In the genomic region with DNA sequence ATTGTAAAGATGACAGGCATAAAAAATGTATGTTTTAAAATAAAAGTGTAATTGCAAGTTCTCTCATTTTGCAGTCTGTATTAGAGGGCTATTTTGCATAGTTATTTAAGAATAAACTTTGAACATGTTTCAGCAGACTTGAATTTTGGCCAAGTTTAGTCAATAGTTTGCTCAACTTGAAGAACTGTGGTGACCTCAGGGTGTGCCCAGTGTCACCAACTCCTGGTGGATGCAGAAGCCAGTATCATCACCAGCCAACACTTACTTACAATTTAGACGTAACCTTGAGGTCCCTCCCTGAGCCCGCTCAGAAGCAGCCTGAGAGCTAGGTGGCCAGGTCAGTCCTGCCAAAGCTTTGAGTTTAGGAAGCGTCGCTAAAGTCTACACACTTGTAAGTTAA, we compare ENCODE assay signal across 35 mouse cellular contexts. TPM values are rescaled to one million over a fixed set of nuclear protein-coding genes. Genes with fewer than 3 reads are reported as not detected.
A peak's percentile ranks its signal among the peaks of the same experiment; 100 is the strongest.
DNase-seq lines count a peak whose midpoint lies in the region; ATAC-seq and TF ChIP-seq lines count a peak whose summit lies in the region.
"Had no signal": no experiment of that assay in that cellular context is flagged by ENCODE, and none has a peak within 500 bp of the region (broad histone marks: within the 10 kb centered on the region; RNA-seq: fewer than 3 reads in every experiment).

No protein-coding gene starts in this region.

- H3K9me3 ChIP-seq in heart, embryonic 10.5 days = no peaks in the 10 kb centered on the region
- no peaks in the 10 kb centered on the region for H3K9me3 ChIP-seq in liver, embryonic 12.5 days (replicated peaks)
- H3K9me3 ChIP-seq: embryonic facial prominence, embryonic 12.5 days; embryonic facial prominence, embryonic 15.5 days; G1E; heart, embryonic 13.5 days had no signal

- ATAC-seq in liver, embryonic 12.5 days = no peak
- ATAC-seq: forebrain, embryonic 14.5 days; forebrain, postnatal 0 days; hindbrain, postnatal 0 days; Patski had no signal

- peaks cover 34% of the 10 kb centered on the region for H3K36me3 ChIP-seq in heart, embryonic 10.5 days
- peaks cover 3% of the 10 kb centered on the region for H3K36me3 ChIP-seq in kidney, adult 2 months (ENCODE audit: control insufficient read depth, insufficient read depth, low read length)
- H3K36me3 ChIP-seq in liver, adult 2 months (ENCODE audit: control insufficient read depth, insufficient read depth, low read length) = peaks cover 27% of the 10 kb centered on the region
- peaks cover 25% of the 10 kb centered on the region for H3K36me3 ChIP-seq in liver, embryonic 12.5 days

- H3K27ac ChIP-seq in heart, embryonic 10.5 days = no peak overlapping the region
- no peak overlapping the region for H3K27ac ChIP-seq in kidney, adult 2 months (ENCODE audit: insufficient read depth, low read depth, low read length)
- H3K27ac ChIP-seq in liver, adult 2 months (replicated peaks; ENCODE audit: insufficient read depth, low read depth, low read length) = no peak overlapping the region
- H3K27ac ChIP-seq in liver, embryonic 12.5 days = no peak overlapping the region
- H3K27ac ChIP-seq: embryonic facial prominence, embryonic 12.5 days; embryonic facial prominence, embryonic 15.5 days; gastrocnemius, adult 2 months; heart, embryonic 13.5 days; hindbrain, embryonic 14.5 days; hindbrain, postnatal 0 days had no signal

- DNase-seq in heart, embryonic 10.5 days (ENCODE audit: low spot score) = peak; percentile 48
- no peak for DNase-seq in heart, adult 9 months (ENCODE audit: low spot score in 2 of 2)
- peak; percentile 69 for DNase-seq in kidney, adult 2 months
- no peak for DNase-seq in kidney, postnatal 4 days
- peak; percentile 97 for DNase-seq in liver, adult 2 months (ENCODE audit: extremely low read depth, low read depth, low spot score)
- peak; percentile 23 for DNase-seq in kidney, postnatal 14 days
- DNase-seq in cerebellum, adult 11 months = no peak
- DNase-seq: adrenal gland, adult 2 months; adrenal gland, postnatal 25 days; B cell, adult 2 months; cerebellum, adult 2 months; cerebellum, adult 9-11 months; cerebellum, postnatal 25 days; forebrain, postnatal 0 days; gastrocnemius, adult 2 months; gastrocnemius, postnatal 14 days; heart, adult 11 months; heart, postnatal 14 days; heart, postnatal 4 days had no signal

- no peak for TF ChIP-seq POLR2A in kidney, adult 2 months (IDR thresholded peaks at IDR 0.05; ENCODE audit: low read depth, low read length)
- no peak for TF ChIP-seq POLR2A in liver, adult 2 months (IDR thresholded peaks at IDR 0.05; ENCODE audit: extremely low read depth, insufficient read depth, low read length)

- WGBS in heart, embryonic 10.5 days = 80% methylated on average over 4 of the region's 4 CpGs
- WGBS in kidney, adult 2 months = 61% methylated on average over 4 of the region's 4 CpGs
- 28% methylated on average over 4 of the region's 4 CpGs for WGBS in liver, adult 2 months
- 69% methylated on average over 4 of the region's 4 CpGs for WGBS in liver, embryonic 12.5 days (ENCODE audit: insufficient replicate concordance)

- H3K4me1 ChIP-seq in heart, embryonic 10.5 days = no peaks in the 10 kb centered on the region
- no peaks in the 10 kb centered on the region for H3K4me1 ChIP-seq in kidney, adult 2 months (ENCODE audit: control insufficient read depth, insufficient read depth, low read length)
- peaks cover 5% of the 10 kb centered on the region; the same call in 1 of the 2 replicates for H3K4me1 ChIP-seq in liver, adult 2 months (ENCODE audit: control insufficient read depth, insufficient read depth, low read length)
- no peaks in the 10 kb centered on the region for H3K4me1 ChIP-seq in liver, embryonic 12.5 days
- H3K4me1 ChIP-seq: embryonic facial prominence, embryonic 12.5 days; embryonic facial prominence, embryonic 15.5 days; heart, embryonic 13.5 days had no signal

- H3K27me3 ChIP-seq in heart, embryonic 10.5 days (ENCODE audit: insufficient read depth, poor library complexity, severe bottlenecking) = no peaks in the 10 kb centered on the region
- H3K27me3 ChIP-seq in kidney, adult 2 months (replicated peaks; ENCODE audit: control insufficient read depth, insufficient read depth, low read length) = no peaks in the 10 kb centered on the region
- H3K27me3 ChIP-seq in liver, adult 2 months (ENCODE audit: control insufficient read depth, insufficient read depth, low read length) = no peaks in the 10 kb centered on the region
- no peaks in the 10 kb centered on the region for H3K27me3 ChIP-seq in liver, embryonic 12.5 days (replicated peaks)
- H3K27me3 ChIP-seq: CH12.LX; embryonic facial prominence, embryonic 12.5 days; embryonic facial prominence, embryonic 15.5 days; heart, embryonic 13.5 days; Patski had no signal

- H3K4me2 ChIP-seq in liver, embryonic 12.5 days = no peak overlapping the region
- H3K4me2 ChIP-seq: embryonic facial prominence, embryonic 12.5 days; embryonic facial prominence, embryonic 15.5 days; heart, embryonic 13.5 days; hindbrain, embryonic 14.5 days had no signal

- no peak overlapping the region for H3K9ac ChIP-seq in liver, adult 2 months (ENCODE audit: low read depth, low read length)
- no peak overlapping the region for H3K9ac ChIP-seq in liver, embryonic 12.5 days
- H3K9ac ChIP-seq: embryonic facial prominence, embryonic 12.5 days; embryonic facial prominence, embryonic 15.5 days; forebrain, postnatal 0 days; heart, embryonic 13.5 days; hindbrain, embryonic 14.5 days had no signal

- no peaks in the 10 kb centered on the region for H3K79me2 ChIP-seq in liver, adult 2 months (ENCODE audit: control insufficient read depth, insufficient read depth, low read length)

- no peak for TF ChIP-seq CTCF in kidney, adult 2 months (conservative IDR thresholded peaks at IDR 0.05; ENCODE audit: insufficient read depth, insufficient read length, low read depth, low read length)
- no peak for TF ChIP-seq CTCF in liver, adult 2 months (IDR thresholded peaks at IDR 0.05; ENCODE audit: low read depth, low read length)

- no peak overlapping the region for H3K4me3 ChIP-seq in heart, embryonic 10.5 days
- H3K4me3 ChIP-seq in kidney, adult 2 months (ENCODE audit: insufficient read depth, low read depth, low read length) = no peak overlapping the region
- no peak overlapping the region for H3K4me3 ChIP-seq in liver, adult 2 months (ENCODE audit: insufficient read depth, low read depth, low read length)
- no peak overlapping the region for H3K4me3 ChIP-seq in liver, embryonic 12.5 days
- H3K4me3 ChIP-seq: embryonic facial prominence, embryonic 12.5 days; embryonic facial prominence, embryonic 15.5 days; gastrocnemius, adult 2 months; heart, embryonic 13.5 days had no signal

RNA-seq across cellular contexts. Expression of gene Gm28305, which starts 3.2 kb away (rescaled TPM):
- not detected in 2 replicates for polyA plus RNA-seq in heart, embryonic 10.5 days (2016; fragmentation: Nextera tagmentation; extraction: Ambion mirVana)
- not detected in 2 replicates for polyA plus RNA-seq in kidney, adult 2 months (2012; rRNA removed)
- not detected in 2 replicates for total RNA-seq in liver, adult 2 months (2014; rRNA removed)
- not detected in 2 replicates for polyA plus RNA-seq in liver, adult 2 months (2012; rRNA removed)
- not detected in 2 replicates for polyA plus RNA-seq in liver, embryonic 12.5 days (2016; fragmentation: Nextera tagmentation; extraction: Ambion mirVana)
- total RNA-seq: adrenal gland, adult 2 months; adrenal gland, postnatal 25 days; CH12.LX; common myeloid progenitor, adult 5-6 weeks; forebrain, postnatal 0 days; G1E; gastrocnemius, adult 2 months; gastrocnemius, postnatal 14 days; gastrocnemius, postnatal 4 days; heart, postnatal 14 days; heart, postnatal 4 days; hindbrain, postnatal 0 days had no signal
- polyA plus RNA-seq: adrenal gland, adult 2 months; cerebellum, adult 2 months; embryonic facial prominence, embryonic 12.5 days; embryonic facial prominence, embryonic 15.5 days; forebrain, embryonic 11.5 days; forebrain, embryonic 14.5 days; forebrain, postnatal 0 days; frontal cortex, adult 2 months; G1E; heart, embryonic 13.5 days; heart, embryonic 16.5 days; hindbrain, embryonic 11.5 days; hindbrain, embryonic 14.5 days; hindbrain, postnatal 0 days; Patski had no signal

RNA-seq across cellular contexts. Expression of gene Uba5, which starts 19.3 kb away (rescaled TPM):
- 39.2 and 49.6 TPM in 2 replicates for polyA plus RNA-seq in heart, embryonic 10.5 days (2016; fragmentation: Nextera tagmentation; extraction: Ambion mirVana)
- polyA plus RNA-seq in kidney, adult 2 months (2012; rRNA removed) = 14.9 and 19.1 TPM in 2 replicates
- 32.1 and 36.9 TPM in 2 replicates for total RNA-seq in liver, adult 2 months (2014; rRNA removed)
- polyA plus RNA-seq in liver, adult 2 months (2012; rRNA removed) = 10.6 and 12.8 TPM in 2 replicates
- 27.4 and 28.4 TPM in 2 replicates for polyA plus RNA-seq in liver, embryonic 12.5 days (2016; fragmentation: Nextera tagmentation; extraction: Ambion mirVana)

RNA-seq across cellular contexts. Expression of gene Acad11, which starts 19.5 kb away (rescaled TPM):
- 9.1 and 10.1 TPM in 2 replicates for polyA plus RNA-seq in heart, embryonic 10.5 days (2016; fragmentation: Nextera tagmentation; extraction: Ambion mirVana)
- 132 and 141 TPM in 2 replicates for polyA plus RNA-seq in kidney, adult 2 months (2012; rRNA removed)
- total RNA-seq in liver, adult 2 months (2014; rRNA removed) = 334 and 392 TPM in 2 replicates
- polyA plus RNA-seq in liver, adult 2 months (2012; rRNA removed) = 154 and 216 TPM in 2 replicates
- polyA plus RNA-seq in liver, embryonic 12.5 days (2016; fragmentation: Nextera tagmentation; extraction: Ambion mirVana) = 10.5 and 11.5 TPM in 2 replicates

RNA-seq across cellular contexts. Expression of gene Nphp3, which starts 41.3 kb away (rescaled TPM):
- 4.7 and 5.4 TPM in 2 replicates for polyA plus RNA-seq in heart, embryonic 10.5 days (2016; fragmentation: Nextera tagmentation; extraction: Ambion mirVana)
- 8.4 and 17.3 TPM in 2 replicates for polyA plus RNA-seq in kidney, adult 2 months (2012; rRNA removed)
- 2.9 and 5.4 TPM in 2 replicates for total RNA-seq in liver, adult 2 months (2014; rRNA removed)
- polyA plus RNA-seq in liver, adult 2 months (2012; rRNA removed) = 5.7 and 8.7 TPM in 2 replicates
- polyA plus RNA-seq in liver, embryonic 12.5 days (2016; fragmentation: Nextera tagmentation; extraction: Ambion mirVana) = 2.3 TPM in 2 replicates
- polyA plus RNA-seq: G1E had no signal

Comparison
In these comparisons a context has a peak if more than half of its experiments do, and no peak if none do; other contexts are left out.
1. DNase-seq: peak in heart, embryonic 10.5 days (single experiment), kidney, adult 2 months (single experiment), liver, adult 2 months (single experiment) and kidney, postnatal 14 days (single experiment); none in heart, adult 9 months (0 of 2), kidney, postnatal 4 days (0 of 2) and cerebellum, adult 11 months (single experiment).
2. RNA of gene Acad11, which starts 19.5 kb away (polyA plus RNA-seq): 154 to 216 TPM in liver, adult 2 months and 132 to 141 TPM in kidney, adult 2 months; 10.5 to 11.5 TPM in liver, embryonic 12.5 days and 9.1 to 10.1 TPM in heart, embryonic 10.5 days; every median in the first group is over 10 times any median in the second.